Mouse (Mus musculus) heart, adult 8-10 months (tissue): Measurements from ENCODE around the gene Clec16a. TPM values are rescaled to one million over a fixed set of nuclear protein-coding genes. Genes with fewer than 3 reads are reported as not detected.

ENCODE experiments used
- DNase-seq: peaks from one replicate; pipeline ENCODE4 v3.0.0; 2022; ENCODE audit warnings: low spot score
- total RNA-seq, 4 experiments: library from RNA; stranded (reverse); gene quantifications; 2 replicates each; pipeline ENCODE4 v1.2.4; 2022

Clec16a gene
- total RNA-seq, 4 experiments from 2014 or later, result 54.8 to 71.3 (median 63.2) TPM

- peak; percentile 88 for DNase-seq
Measured at GRCm38 (mm10) chr16:10785371-10786231, 240.5 kb downstream of the Clec16a start, which contains the start of gene Socs1. Gene Socs1, minus strand, starts transcription at chr16:10785536.

GRCm38 (mm10) chr16:10786288-10786687 lies 241.1 kb downstream of the Clec16a start:
- peak; percentile 85 for DNase-seq

- DNase-seq, result peak; percentile 42
Measured at GRCm38 (mm10) chr16:10786782-10787547, 241.8 kb downstream of the Clec16a start.

GRCm38 (mm10) chr16:10787548-10788058 lies 242.5 kb downstream of the Clec16a start:
- no peak for DNase-seq

- DNase-seq, result no peak
Measured at GRCm38 (mm10) chr16:10788271-10788670, 243.1 kb downstream of the Clec16a start, which contains the start of gene Tnp2. Gene Tnp2, minus strand, starts transcription at chr16:10788660.

GRCm38 (mm10) chr16:10788866-10789265 lies 243.7 kb downstream of the Clec16a start:
- no peak for DNase-seq

GRCm38 (mm10) chr16:10790702-10791101 lies 245.6 kb downstream of the Clec16a start, which contains the start of gene Prm3:
Gene Prm3, minus strand, starts transcription at chr16:10790914.
- no peak for DNase-seq

Other genes starting within 250 kb of the Clec16a start
- gene Emp2, start 231.4 kb upstream of the Clec16a start, total RNA-seq, result 10 to 100 TPM; 32.6 to 40.9 (median 37.7) TPM
- under 1 TPM in 1 of 4 experiments, not detected in 3; 0.22 TPM for gene Tekt5, start 149.8 kb upstream of the Clec16a start, total RNA-seq
- gene Nubp1, start 133.4 kb upstream of the Clec16a start, total RNA-seq, result 10 to 100 TPM in 1 of 4 experiments, 1 to 10 TPM in 3; 7.0 to 10.0 (median 8.5) TPM
- under 1 TPM in 3 of 4 experiments, not detected in 1; 0.16 to 0.66 (median 0.28) TPM for gene Tvp23a, start 98.0 kb upstream of the Clec16a start, total RNA-seq
- gene Ciita, start 65.3 kb upstream of the Clec16a start, total RNA-seq, result under 1 TPM; 0.35 to 0.92 (median 0.67) TPM
- gene Dexi, start 2.3 kb upstream of the Clec16a start, total RNA-seq, result 10 to 100 TPM; 36.4 to 38.7 (median 37.3) TPM
- gene Socs1, start 240.2 kb downstream of the Clec16a start, total RNA-seq, result under 1 TPM; 0.32 to 0.41 (median 0.36) TPM
- gene Tnp2, start 243.3 kb downstream of the Clec16a start, total RNA-seq, result not detected
- gene Prm3, start 245.6 kb downstream of the Clec16a start, total RNA-seq, result not detected